Mouse (Mus musculus) limb, embryonic 11.5 days (tissue): ENCODE measurements around the gene Chrnb1. TPM values are rescaled to one million over a fixed set of nuclear protein-coding genes. Genes with fewer than 3 reads are reported as not detected.

ENCODE experiments used
- ATAC-seq: fragments of 200-750 bp; cut with Nextera tagmentation; 2 replicates; pipeline ENCODE4 v1.8.0; 2017; ENCODE audit warnings: low read depth; ENCODE audit not compliant: insufficient number of reproducible peaks, low FRiP score, low TSS enrichment
- DNase-seq: peaks from one replicate; pipeline ENCODE4 v3.0.0-alpha.2; 2015; ENCODE audit warnings: low spot score
- H3K27ac ChIP-seq: fragments of 300-500 bp; sonication (generic); replicated peaks from 2 replicates; pipeline ENCODE4 v1.5.1; 2014; ENCODE audit warnings: low read depth, mild to moderate bottlenecking, low read length
- H3K27me3 ChIP-seq: fragments of 300-500 bp; sonication (generic); 2 replicates; pipeline ENCODE4 v1.6.1; 2014; ENCODE audit warnings: mild to moderate bottlenecking, low read length, mixed read lengths; ENCODE audit not compliant: control insufficient read depth, insufficient read depth
- H3K36me3 ChIP-seq: fragments of 300-500 bp; sonication (generic); 2 replicates; pipeline ENCODE4 v1.6.1; 2014; ENCODE audit warnings: mild to moderate bottlenecking, low read length, moderate library complexity, mixed read lengths; ENCODE audit not compliant: control insufficient read depth, insufficient read depth
- H3K4me1 ChIP-seq: fragments of 300-500 bp; sonication (generic); 2 replicates; pipeline ENCODE4 v1.6.1; 2014; ENCODE audit warnings: low read length, mixed read lengths; ENCODE audit not compliant: control insufficient read depth, insufficient read depth
- H3K4me2 ChIP-seq: fragments of 300-500 bp; sonication (generic); 2 replicates; pipeline ENCODE4 v1.6.1; 2014; ENCODE audit warnings: low read depth, mild to moderate bottlenecking, moderate library complexity; ENCODE audit not compliant: severe bottlenecking
- H3K4me3 ChIP-seq: fragments of 300-500 bp; sonication (generic); 2 replicates; pipeline ENCODE4 v1.5.1; 2014; ENCODE audit warnings: low read depth, low read length
- H3K9ac ChIP-seq: fragments of 300-500 bp; sonication (generic); 2 replicates; pipeline ENCODE4 v1.6.1; 2014; ENCODE audit warnings: mild to moderate bottlenecking, low read length
- H3K9me3 ChIP-seq: fragments of 300-500 bp; sonication (generic); 2 replicates; pipeline ENCODE4 v1.6.1; 2016; ENCODE audit warnings: low read length; ENCODE audit not compliant: control insufficient read depth
- WGBS: fragments of 180-500 bp; shearing (Covaris S2); extraction: QIAGEN DNeasy Blood & Tissue Kit; methylation state at CpG from one replicate; pipeline ENCODE4 v1.1.7; 2014; 5-methylcytosine and 5-hydroxymethylcytosine counted together
- polyA plus RNA-seq: library from polyadenylated mRNA; unstranded; fragments of >200 nt; fragmentation: Nextera tagmentation; extraction: Ambion mirVana; gene quantifications from 2 replicates; pipeline ENCODE4 v1.2.1, GENCODE M21; 2014

Chrnb1 gene
- polyA plus RNA-seq, 1 experiment from 2014 or later: 4.3 TPM

DNA sequence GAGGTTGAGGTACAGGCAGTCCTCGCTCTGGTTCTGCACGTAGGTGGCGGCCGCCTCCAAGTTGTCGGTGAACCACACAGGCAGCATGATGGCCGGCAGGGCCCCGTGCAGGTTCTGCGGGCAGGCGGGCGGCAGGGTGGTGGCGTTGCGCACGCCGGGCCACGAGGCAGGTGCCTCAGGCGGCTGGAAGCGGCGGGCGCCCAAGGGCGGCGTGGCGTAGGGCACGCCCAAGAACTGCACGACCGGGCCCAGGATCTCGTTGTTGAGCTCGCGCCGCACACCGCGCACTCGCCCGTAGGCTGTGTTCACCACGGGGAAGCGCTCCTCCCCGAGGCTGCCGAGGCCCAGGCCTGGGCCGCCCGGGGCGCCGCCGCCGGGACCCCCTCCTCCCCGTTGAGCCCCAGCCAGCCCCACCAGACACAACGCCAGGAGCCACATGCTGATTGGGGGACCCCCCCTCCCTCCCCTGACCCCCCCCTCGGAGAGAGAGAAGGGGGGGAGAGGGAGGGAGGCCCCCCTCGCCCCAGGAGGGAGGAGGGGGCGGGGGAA lies 38.3 kb upstream of the Chrnb1 start:
- no peak overlapping the region for H3K27ac ChIP-seq
- ATAC-seq: no peak
- H3K27me3 ChIP-seq: peaks cover 18% of the 10 kb centered on the region

GRCm38 (mm10) chr11:69833554-69833953 lies 37.8 kb upstream of the Chrnb1 start:
- Histone ChIP-seq H3K4me3 (peak overlapping the region; percentile 62; the same call in 1 of the 2 replicates), H3K4me1 (peaks cover 24% of the 10 kb centered on the region), H3K27ac (no peak overlapping the region), H3K9me3 (no peaks in the 10 kb centered on the region), H3K4me2 (peak overlapping the region; percentile 85), H3K36me3 (no peaks in the 10 kb centered on the region), H3K27me3 (peaks cover 18% of the 10 kb centered on the region), H3K9ac (peak overlapping the region; percentile 57)
- ATAC-seq (no peak), DNase-seq (no peak)
- WGBS: 57% methylated on average over 8 of the region's 8 CpGs

More for the DNA sequence above, 38.3 kb upstream of the Chrnb1 start:
- Histone ChIP-seq H3K9me3 (no peaks in the 10 kb centered on the region), H3K4me1 (peaks cover 24% of the 10 kb centered on the region), H3K4me2 (peak overlapping the region; percentile 85), H3K9ac (peak overlapping the region; percentile 57), H3K4me3 (peak overlapping the region; percentile 62), H3K36me3 (no peaks in the 10 kb centered on the region)
- WGBS: 5% methylated on average over 44 of the region's 48 CpGs
- peak; percentile 52 for DNase-seq

DNA sequence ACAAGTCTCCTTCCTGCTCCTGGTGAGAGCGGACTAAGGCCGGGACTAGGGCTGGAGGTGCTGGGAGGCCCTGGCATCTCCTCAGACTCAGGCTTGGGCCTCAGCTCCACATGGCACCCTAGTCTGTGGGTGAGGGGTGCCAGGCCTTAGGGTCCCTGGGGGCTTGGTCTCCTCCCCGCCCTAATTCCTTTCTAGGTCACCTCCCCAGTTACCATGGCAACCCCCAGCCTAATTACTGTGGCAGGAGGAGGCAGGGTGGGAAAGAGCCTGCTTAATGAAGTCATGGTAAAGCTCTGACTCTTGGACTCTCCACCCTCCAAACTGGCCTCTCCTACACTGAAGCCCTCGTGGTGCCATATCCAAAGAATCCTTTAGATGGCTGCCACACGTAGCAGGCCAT lies 33.1 kb upstream of the Chrnb1 start:
- no peak for DNase-seq

GRCm38 (mm10) chr11:69823456-69823855 lies 27.7 kb upstream of the Chrnb1 start:
- DNase-seq (no peak), ATAC-seq (no peak)
- peaks cover 11% of the 10 kb centered on the region; the same call in 1 of the 2 replicates for H3K36me3 ChIP-seq
- H3K4me2 ChIP-seq: no peak overlapping the region
- H3K9me3 ChIP-seq: no peaks in the 10 kb centered on the region
- 74% methylated on average over 2 of the region's 2 CpGs for WGBS
- H3K27ac ChIP-seq: no peak overlapping the region
- H3K9ac ChIP-seq: no peak overlapping the region; the same call in 1 of the 2 replicates
- H3K4me3 ChIP-seq: no peak overlapping the region
- H3K4me1 ChIP-seq: no peaks in the 10 kb centered on the region
- H3K27me3 ChIP-seq: no peaks in the 10 kb centered on the region

More for the DNA sequence above, 33.1 kb upstream of the Chrnb1 start:
- H3K4me3 ChIP-seq: 0 out of 2 replicates have a peak overlapping the region, but pooled peaks have one; percentile 2
- no peaks in the 10 kb centered on the region for H3K9me3 ChIP-seq
- no peak overlapping the region for H3K27ac ChIP-seq
- H3K9ac ChIP-seq: no peak overlapping the region
- peaks cover 11% of the 10 kb centered on the region; the same call in 1 of the 2 replicates for H3K36me3 ChIP-seq
- ATAC-seq: no peak
- WGBS: 67% methylated on average over 5 of the region's 5 CpGs
- H3K4me2 ChIP-seq: no peak overlapping the region
- H3K27me3 ChIP-seq: peaks cover 5% of the 10 kb centered on the region; the same call in 1 of the 2 replicates
- no peaks in the 10 kb centered on the region; the same call in none of the 2 replicates for H3K4me1 ChIP-seq

GRCm38 (mm10) chr11:69822080-69822479 lies 26.3 kb upstream of the Chrnb1 start, which contains the start of gene Spem1:
TSS of gene Spem1 (minus strand) at chr11:69822180.
- H3K27me3 ChIP-seq: no peaks in the 10 kb centered on the region
- H3K9me3 ChIP-seq: no peaks in the 10 kb centered on the region
- WGBS: 93% methylated on average over 3 of the region's 3 CpGs
- no peak within 1 kb of the TSS for H3K27ac ChIP-seq
- H3K36me3 ChIP-seq: peaks cover 4% of the 10 kb centered on the region; the same call in 1 of the 2 replicates
- no peak within 1 kb of the TSS for H3K4me3 ChIP-seq
- no peak within 1 kb of the TSS for H3K4me2 ChIP-seq
- H3K4me1 ChIP-seq: no peaks in the 10 kb centered on the region
- DNase-seq (no peak), ATAC-seq (no peak)
- H3K9ac ChIP-seq: no peak within 1 kb of the TSS

GRCm38 (mm10) chr11:69818871-69819270 lies 23.1 kb upstream of the Chrnb1 start:
- ATAC-seq: no peak
- no peaks in the 10 kb centered on the region for H3K9me3 ChIP-seq
- no peak overlapping the region for H3K4me2 ChIP-seq
- H3K4me3 ChIP-seq: no peak overlapping the region
- DNase-seq: no peak
- no peaks in the 10 kb centered on the region for H3K36me3 ChIP-seq
- no peaks in the 10 kb centered on the region for H3K27me3 ChIP-seq
- no peak overlapping the region for H3K9ac ChIP-seq
- H3K27ac ChIP-seq: no peak overlapping the region
- 92% methylated on average over 8 of the region's 8 CpGs for WGBS
- no peaks in the 10 kb centered on the region for H3K4me1 ChIP-seq

GRCm38 (mm10) chr11:69818365-69818764 lies 22.6 kb upstream of the Chrnb1 start, which contains the start of gene Spem2:
TSS of gene Spem2 (minus strand) at chr11:69818465.
- no peak for ATAC-seq
- H3K27me3 ChIP-seq: no peaks in the 10 kb centered on the region
- H3K4me2 ChIP-seq: no peak within 1 kb of the TSS
- no peak within 1 kb of the TSS for H3K4me3 ChIP-seq
- no peaks in the 10 kb centered on the region for H3K9me3 ChIP-seq
- H3K36me3 ChIP-seq: no peaks in the 10 kb centered on the region
- no peaks in the 10 kb centered on the region for H3K4me1 ChIP-seq
- 89% methylated on average over 2 of the region's 2 CpGs for WGBS
- no peak within 1 kb of the TSS for H3K9ac ChIP-seq
- no peak for DNase-seq
- no peak within 1 kb of the TSS for H3K27ac ChIP-seq

DNA sequence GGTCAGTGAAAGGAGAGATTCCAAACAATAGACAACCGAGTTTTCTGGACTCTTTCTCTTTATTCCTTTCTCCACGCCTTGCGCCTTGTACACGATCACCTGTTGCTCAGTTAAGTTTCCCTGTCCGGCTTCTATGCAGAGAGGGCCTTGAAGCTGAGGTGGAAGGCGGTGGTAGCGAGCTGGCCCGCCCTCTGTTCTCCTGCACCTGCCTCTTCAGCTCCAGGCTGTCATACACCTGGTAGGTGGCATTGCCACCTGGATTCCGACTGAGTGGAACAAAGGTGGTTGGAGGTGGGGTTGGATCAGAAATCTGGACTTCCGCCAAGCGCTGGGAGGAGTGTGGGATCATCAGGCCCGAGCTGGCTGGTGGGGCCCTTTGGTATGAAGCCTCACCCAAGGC lies 20.8 kb upstream of the Chrnb1 start:
- H3K27me3 ChIP-seq: no peaks in the 10 kb centered on the region
- no peaks in the 10 kb centered on the region for H3K36me3 ChIP-seq
- H3K4me3 ChIP-seq: no peak overlapping the region
- DNase-seq (no peak), ATAC-seq (no peak)
- H3K4me2 ChIP-seq: no peak overlapping the region
- H3K4me1 ChIP-seq: no peaks in the 10 kb centered on the region
- no peak overlapping the region for H3K9ac ChIP-seq
- WGBS: 92% methylated on average over 12 of the region's 12 CpGs
- no peaks in the 10 kb centered on the region for H3K9me3 ChIP-seq
- H3K27ac ChIP-seq: no peak overlapping the region
